Mouse (Mus musculus): Measurements from ENCODE around the gene Rtn2. TPM values are rescaled to one million over a fixed set of nuclear protein-coding genes. Genes with fewer than 3 reads are reported as not detected.

Gene Rtn2
- polyA plus RNA-seq, 1 experiment, result 9.1 TPM

- Histone ChIP-seq H3K36me3 (ENCODE audit: control insufficient read depth, insufficient read depth, low read length) (no peaks in the 10 kb centered on the region), H3K4me1 (ENCODE audit: control insufficient read depth, insufficient read depth, insufficient read length) (peaks cover 26% of the 10 kb centered on the region), H3K4me3 (ENCODE audit: extremely low read depth, insufficient read depth, insufficient read length) (no peak overlapping the region), H3K27me3 (ENCODE audit: control insufficient read depth, insufficient read depth, low read length) (peaks cover 2% of the 10 kb centered on the region; the same call in 1 of the 2 replicates), H3K27ac (ENCODE audit: insufficient read depth, low read length) (no peak overlapping the region)
- DNase-seq (ENCODE audit: low read depth in 1 of 2, low spot score in 2 of 2), result no peak
- TF ChIP-seq POLR2A (IDR thresholded peaks at IDR 0.05; ENCODE audit: low read depth, low read length) (no peak), CTCF (IDR thresholded peaks at IDR 0.05; ENCODE audit: extremely low read depth, insufficient read depth, insufficient read length, insufficient replicate concordance) (no peak)
Observed at GRCm38 (mm10) chr7:19328425-19328824, 46.0 kb downstream of the Rtn2 start.

GRCm38 (mm10) chr7:19331910-19332309 lies 49.5 kb downstream of the Rtn2 start:
- H3K36me3 ChIP-seq (ENCODE audit: control insufficient read depth, insufficient read depth, low read length), result no peaks in the 10 kb centered on the region
- DNase-seq (ENCODE audit: low read depth in 1 of 2, low spot score in 2 of 2), result no peak
- H3K27me3 ChIP-seq (ENCODE audit: control insufficient read depth, insufficient read depth, low read length), result no peaks in the 10 kb centered on the region
- no peak overlapping the region for H3K27ac ChIP-seq (ENCODE audit: insufficient read depth, low read length)
- WGBS, result 66% methylated on average over 2 of the region's 2 CpGs
- TF ChIP-seq POLR2A (IDR thresholded peaks at IDR 0.05; ENCODE audit: low read depth, low read length) (no peak), CTCF (IDR thresholded peaks at IDR 0.05; ENCODE audit: extremely low read depth, insufficient read depth, insufficient read length, insufficient replicate concordance) (no peak)
- H3K4me3 ChIP-seq (ENCODE audit: extremely low read depth, insufficient read depth, insufficient read length), result no peak overlapping the region
- H3K4me1 ChIP-seq (ENCODE audit: control insufficient read depth, insufficient read depth, insufficient read length), result peaks cover 12% of the 10 kb centered on the region

GRCm38 (mm10) chr7:19332709-19333352 lies 50.4 kb downstream of the Rtn2 start:
- peak in 1 of 2 experiments; percentile 77 for DNase-seq (ENCODE audit: low read depth in 1 of 2, low spot score in 2 of 2)
- no peaks in the 10 kb centered on the region for H3K36me3 ChIP-seq (ENCODE audit: control insufficient read depth, insufficient read depth, low read length)
- under 1% methylated on average over 52 of the region's 52 CpGs for WGBS
- H3K4me1 ChIP-seq (ENCODE audit: control insufficient read depth, insufficient read depth, insufficient read length), result peaks cover 7% of the 10 kb centered on the region
- peak overlapping the region; percentile 41 for H3K27ac ChIP-seq (ENCODE audit: insufficient read depth, low read length)
- TF ChIP-seq CTCF (IDR thresholded peaks at IDR 0.05; ENCODE audit: extremely low read depth, insufficient read depth, insufficient read length, insufficient replicate concordance), result no peak
- no peak for TF ChIP-seq POLR2A (IDR thresholded peaks at IDR 0.05; ENCODE audit: low read depth, low read length)
- peak overlapping the region; percentile 60 for H3K4me3 ChIP-seq (ENCODE audit: extremely low read depth, insufficient read depth, insufficient read length)
- H3K27me3 ChIP-seq (ENCODE audit: control insufficient read depth, insufficient read depth, low read length), result no peaks in the 10 kb centered on the region

GRCm38 (mm10) chr7:19335583-19335982 lies 53.2 kb downstream of the Rtn2 start:
- Histone ChIP-seq H3K4me3 (ENCODE audit: extremely low read depth, insufficient read depth, insufficient read length) (no peak overlapping the region), H3K27me3 (ENCODE audit: control insufficient read depth, insufficient read depth, low read length) (no peaks in the 10 kb centered on the region), H3K27ac (ENCODE audit: insufficient read depth, low read length) (no peak overlapping the region), H3K4me1 (ENCODE audit: control insufficient read depth, insufficient read depth, insufficient read length) (peaks cover 7% of the 10 kb centered on the region), H3K36me3 (ENCODE audit: control insufficient read depth, insufficient read depth, low read length) (no peaks in the 10 kb centered on the region)
- no peak for TF ChIP-seq POLR2A (IDR thresholded peaks at IDR 0.05; ENCODE audit: low read depth, low read length)
- TF ChIP-seq CTCF (IDR thresholded peaks at IDR 0.05; ENCODE audit: extremely low read depth, insufficient read depth, insufficient read length, insufficient replicate concordance), result no peak
- no peak for DNase-seq (ENCODE audit: low read depth in 1 of 2, low spot score in 2 of 2)
- 53% methylated on average over 3 of the region's 3 CpGs for WGBS

GRCm38 (mm10) chr7:19337122-19337521 lies 54.7 kb downstream of the Rtn2 start:
- WGBS, result 32% methylated on average over 10 of the region's 10 CpGs
- DNase-seq (ENCODE audit: low read depth in 1 of 2, low spot score in 2 of 2), result no peak
- Histone ChIP-seq H3K36me3 (ENCODE audit: control insufficient read depth, insufficient read depth, low read length) (no peaks in the 10 kb centered on the region), H3K4me3 (ENCODE audit: extremely low read depth, insufficient read depth, insufficient read length) (no peak overlapping the region), H3K4me1 (ENCODE audit: control insufficient read depth, insufficient read depth, insufficient read length) (peaks cover 7% of the 10 kb centered on the region), H3K27ac (ENCODE audit: insufficient read depth, low read length) (no peak overlapping the region), H3K27me3 (ENCODE audit: control insufficient read depth, insufficient read depth, low read length) (peaks cover 5% of the 10 kb centered on the region)
- TF ChIP-seq POLR2A (IDR thresholded peaks at IDR 0.05; ENCODE audit: low read depth, low read length), result no peak
- no peak for TF ChIP-seq CTCF (IDR thresholded peaks at IDR 0.05; ENCODE audit: extremely low read depth, insufficient read depth, insufficient read length, insufficient replicate concordance)

- H3K36me3 ChIP-seq (ENCODE audit: control insufficient read depth, insufficient read depth, low read length), result no peaks in the 10 kb centered on the region
- no peak for DNase-seq (ENCODE audit: low read depth in 1 of 2, low spot score in 2 of 2)
- 66% methylated on average over 2 of the region's 2 CpGs for WGBS
- H3K4me3 ChIP-seq (ENCODE audit: extremely low read depth, insufficient read depth, insufficient read length), result no peak overlapping the region
- TF ChIP-seq CTCF (IDR thresholded peaks at IDR 0.05; ENCODE audit: extremely low read depth, insufficient read depth, insufficient read length, insufficient replicate concordance), result no peak
- no peak for TF ChIP-seq POLR2A (IDR thresholded peaks at IDR 0.05; ENCODE audit: low read depth, low read length)
- no peak overlapping the region for H3K27ac ChIP-seq (ENCODE audit: insufficient read depth, low read length)
- H3K4me1 ChIP-seq (ENCODE audit: control insufficient read depth, insufficient read depth, insufficient read length), result peaks cover 7% of the 10 kb centered on the region
- peaks cover 9% of the 10 kb centered on the region for H3K27me3 ChIP-seq (ENCODE audit: control insufficient read depth, insufficient read depth, low read length)
Observed at GRCm38 (mm10) chr7:19338060-19338459, 55.6 kb downstream of the Rtn2 start.

GRCm38 (mm10) chr7:19338596-19338995 lies 56.2 kb downstream of the Rtn2 start:
- 77% methylated on average over 7 of the region's 7 CpGs for WGBS
- no peak for TF ChIP-seq POLR2A (IDR thresholded peaks at IDR 0.05; ENCODE audit: low read depth, low read length)
- no peak for TF ChIP-seq CTCF (IDR thresholded peaks at IDR 0.05; ENCODE audit: extremely low read depth, insufficient read depth, insufficient read length, insufficient replicate concordance)

More at GRCm38 (mm10) chr7:19338596-19338995, 56.2 kb downstream of the Rtn2 start:
- DNase-seq (ENCODE audit: low read depth in 1 of 2, low spot score in 2 of 2), result no peak
- Histone ChIP-seq H3K4me3 (ENCODE audit: extremely low read depth, insufficient read depth, insufficient read length) (no peak overlapping the region), H3K36me3 (ENCODE audit: control insufficient read depth, insufficient read depth, low read length) (no peaks in the 10 kb centered on the region), H3K4me1 (ENCODE audit: control insufficient read depth, insufficient read depth, insufficient read length) (peaks cover 6% of the 10 kb centered on the region), H3K27me3 (ENCODE audit: control insufficient read depth, insufficient read depth, low read length) (peaks cover 9% of the 10 kb centered on the region), H3K27ac (ENCODE audit: insufficient read depth, low read length) (no peak overlapping the region)
